Mouse (Mus musculus): ENCODE results near the gene Crybg3.
"Not testable (repeated sequence)": the region's sequence is repeated elsewhere in the genome, so short reads cannot be mapped to it uniquely, and the experiment has no call there.

- TF ChIP-seq CTCF (IDR thresholded peaks at IDR 0.05; ENCODE audit: low read depth, low read length); POLR2A (IDR thresholded peaks at IDR 0.05; ENCODE audit: insufficient read depth, low read length); EP300 (IDR thresholded peaks at IDR 0.05; ENCODE audit: insufficient read depth, low read depth, low read length): not testable (repeated sequence)
These were observed 141.4 kb downstream of the Crybg3 start for GRCm38 (mm10) chr16:59459259-59459861.
